Comparison of ENCODE assay signal across 17 mouse cellular contexts in genomic region chr14:78534651-78535050, GRCm38 (mm10). TPM values are rescaled to one million over a fixed set of nuclear protein-coding genes. Genes with fewer than 3 reads are reported as not detected.
DNase-seq lines count a peak whose midpoint lies in the region; ATAC-seq and TF ChIP-seq lines count a peak whose summit lies in the region.
"Had no signal": no experiment of that assay in that cellular context is flagged by ENCODE, and none has a peak within 500 bp of the region (broad histone marks: within the 10 kb centered on the region; RNA-seq: fewer than 3 reads in every experiment).

No protein-coding gene starts in this region.

- no peak overlapping the region for H3K9ac ChIP-seq in heart, embryonic 15.5 days
- H3K9ac ChIP-seq in liver, embryonic 14.5 days (replicated peaks), result no peak overlapping the region; the same call in 1 of the 2 replicates
- no peak overlapping the region for H3K9ac ChIP-seq in midbrain, embryonic 15.5 days

- H3K9me3 ChIP-seq in heart, embryonic 15.5 days (replicated peaks), result no peaks in the 10 kb centered on the region
- no peaks in the 10 kb centered on the region for H3K9me3 ChIP-seq in liver, embryonic 14.5 days (ENCODE audit: control insufficient read depth, low read length)
- no peaks in the 10 kb centered on the region for H3K9me3 ChIP-seq in midbrain, embryonic 15.5 days
- H3K9me3 ChIP-seq: embryonic facial prominence, embryonic 13.5 days; liver, embryonic 15.5 days had no signal

- H3K4me3 ChIP-seq in heart, embryonic 15.5 days, result no peak overlapping the region
- no peak overlapping the region for H3K4me3 ChIP-seq in liver, embryonic 14.5 days (ENCODE audit: insufficient read depth in 1 of 2, low read depth in 2 of 2, low read length in 2 of 2)
- no peak overlapping the region for H3K4me3 ChIP-seq in midbrain, embryonic 15.5 days

- H3K4me1 ChIP-seq in heart, embryonic 15.5 days (replicated peaks), result peaks cover 54% of the 10 kb centered on the region
- H3K4me1 ChIP-seq in liver, embryonic 14.5 days (replicated peaks; ENCODE audit: control insufficient read depth in 2 of 2, insufficient read depth in 2 of 2, low read length in 1 of 2), result peaks cover 12 to 29% of the 10 kb centered on the region in 2 experiments; a peak in 3 of 4 replicates
- H3K4me1 ChIP-seq in midbrain, embryonic 15.5 days, result peaks cover 40% of the 10 kb centered on the region

- DNase-seq in heart, adult 9 months (ENCODE audit: low spot score in 2 of 2), result no peak
- no peak for DNase-seq in liver, embryonic 14.5 days (ENCODE audit: low read depth in 3 of 3, low spot score in 3 of 3)
- DNase-seq in liver, result no peak
- peak; percentile 37 for DNase-seq in retina, embryonic 14.5 days (ENCODE audit: low spot score)
- no peak for DNase-seq in spleen, adult 18-20 months
- no peak for DNase-seq in cerebellum, postnatal 36 days
- DNase-seq: adrenal gland, postnatal 14 days; cerebellum, adult 2 months; gastrocnemius, postnatal 14 days; heart, postnatal 4 days; kidney, adult 11 months; kidney, postnatal 14 days; lung, postnatal 36 days had no signal

- no peaks in the 10 kb centered on the region for H3K36me3 ChIP-seq in heart, embryonic 15.5 days
- no peaks in the 10 kb centered on the region for H3K36me3 ChIP-seq in liver, embryonic 14.5 days (replicated peaks; ENCODE audit: control insufficient read depth, insufficient read depth, low read depth)
- H3K36me3 ChIP-seq in midbrain, embryonic 15.5 days (replicated peaks), result no peaks in the 10 kb centered on the region
- H3K36me3 ChIP-seq: embryonic facial prominence, embryonic 13.5 days; liver, embryonic 15.5 days had no signal

- 96% methylated on average over 5 of the region's 5 CpGs for WGBS in heart, embryonic 15.5 days
- 90% methylated on average over 5 of the region's 5 CpGs for WGBS in liver, embryonic 14.5 days (ENCODE audit: insufficient replicate concordance)
- WGBS in midbrain, embryonic 15.5 days, result 66% methylated on average over 5 of the region's 5 CpGs

- H3K27ac ChIP-seq in heart, embryonic 15.5 days, result no peak overlapping the region
- no peak overlapping the region for H3K27ac ChIP-seq in liver, embryonic 14.5 days
- no peak overlapping the region for H3K27ac ChIP-seq in midbrain, embryonic 15.5 days
- H3K27ac ChIP-seq: embryonic facial prominence, embryonic 13.5 days; liver, embryonic 15.5 days had no signal

- no peak for TF ChIP-seq CTCF in liver, embryonic 14.5 days (IDR thresholded peaks at IDR 0.05; ENCODE audit: low read depth)

- H3K27me3 ChIP-seq in heart, embryonic 15.5 days, result no peaks in the 10 kb centered on the region
- H3K27me3 ChIP-seq in liver, embryonic 14.5 days (ENCODE audit: control insufficient read depth, insufficient read depth, low read length), result no peaks in the 10 kb centered on the region
- H3K27me3 ChIP-seq in midbrain, embryonic 15.5 days (replicated peaks), result no peaks in the 10 kb centered on the region
- H3K27me3 ChIP-seq: embryonic facial prominence, embryonic 13.5 days; liver, embryonic 15.5 days had no signal

- 0 out of 2 replicates have a peak overlapping the region, but pooled peaks have one; percentile 81 for H3K4me2 ChIP-seq in heart, embryonic 15.5 days
- peak overlapping the region; percentile 18; the same call in 1 of the 2 replicates for H3K4me2 ChIP-seq in liver, embryonic 14.5 days (ENCODE audit: low read depth)
- H3K4me2 ChIP-seq in midbrain, embryonic 15.5 days, result peak overlapping the region; percentile 60

- no peak for ATAC-seq in heart, embryonic 15.5 days (replicated peaks; ENCODE audit: insufficient number of reproducible peaks, insufficient read depth, low FRiP score, low read depth)
- no peak for ATAC-seq in liver, embryonic 14.5 days (ENCODE audit: insufficient read depth)
- ATAC-seq in midbrain, embryonic 15.5 days (replicated peaks), result no peak

- no peak for TF ChIP-seq EP300 in liver, embryonic 14.5 days (IDR thresholded peaks at IDR 0.05; ENCODE audit: low read depth)

RNA-seq across cellular contexts. Expression of gene Akap11, which starts 2.0 kb away (rescaled TPM):
- 13.4 and 13.8 TPM in 2 replicates for polyA plus RNA-seq in heart, embryonic 15.5 days (2015; fragmentation: Nextera tagmentation; extraction: Ambion mirVana)
- 5.6 and 8.2 TPM in 2 replicates for polyA plus RNA-seq in liver, embryonic 14.5 days (2012; rRNA removed)
- 5.4 TPM in 2 replicates for polyA plus RNA-seq in liver, embryonic 14.5 days (2014; fragmentation: Nextera tagmentation; extraction: Ambion mirVana)
- 38.8 and 43.5 TPM in 2 replicates for polyA plus RNA-seq in midbrain, embryonic 15.5 days (2015; fragmentation: Nextera tagmentation; extraction: Ambion mirVana)

Comparison
In these comparisons a context has a peak if more than half of its experiments do, and no peak if none do; other contexts are left out.
1. H3K4me2 ChIP-seq: peak in every context shown above with its lines; median percentile 81 in heart, embryonic 15.5 days; 60 in midbrain, embryonic 15.5 days; 18 in liver, embryonic 14.5 days.